Mouse (Mus musculus) heart, postnatal 36 days (tissue): Measurements from ENCODE around the gene Hmox1. TPM values are rescaled to one million over a fixed set of nuclear protein-coding genes. Genes with fewer than 3 reads are reported as not detected.

ENCODE experiments used
- total RNA-seq, 2 experiments: library from RNA; stranded (reverse); gene quantifications; 2 replicates each; pipeline ENCODE4 v1.2.3; 2021

Hmox1 gene
- total RNA-seq, 2 experiments from 2014 or later: 12.1 to 21.6 TPM

Other genes with a start within 250 kb of the Hmox1 start
- gene Isx, start 220.4 kb upstream of the Hmox1 start, total RNA-seq: not detected
- gene Hmgxb4, start 100.3 kb upstream of the Hmox1 start, total RNA-seq: 10 to 100 TPM; 12.7 to 16.3 TPM
- 10 to 100 TPM; 60.7 to 71.3 TPM for gene Tom1, start 59.9 kb upstream of the Hmox1 start, total RNA-seq
- gene Mcm5, start 15.9 kb downstream of the Hmox1 start, total RNA-seq: 1 to 10 TPM; 3.1 to 4.0 TPM
- gene Rasd2, start 120.3 kb downstream of the Hmox1 start, total RNA-seq: 1 to 10 TPM; 3.1 to 4.7 TPM